Mouse (Mus musculus): ENCODE measurements around the gene Gm45062. TPM values are rescaled to one million over a fixed set of nuclear protein-coding genes. Genes with fewer than 3 reads are reported as not detected.

The Gm45062 gene
- total RNA-seq, 4 experiments from 2014 or later = 0.07 to 1.5 (median 1.1) TPM; not detected in 1

DNA sequence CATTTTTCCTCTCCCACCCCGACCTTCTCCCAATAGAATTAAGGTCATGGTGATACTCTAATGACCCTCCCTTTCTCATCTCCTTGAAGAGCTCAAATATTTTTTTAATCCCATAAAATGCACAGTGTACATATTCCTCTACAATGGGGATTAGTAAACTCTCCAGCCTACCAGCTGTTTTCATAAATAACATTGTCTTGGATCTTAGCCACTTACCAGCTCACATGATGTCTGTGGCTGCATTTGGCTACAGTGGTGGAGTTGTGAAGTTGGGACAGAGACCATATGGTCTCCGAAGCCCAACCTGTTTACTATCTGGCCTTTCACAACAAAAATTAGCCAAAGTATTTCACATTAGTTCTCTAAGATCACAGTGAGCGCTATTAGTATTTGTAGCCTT, 111.4 kb downstream of the Gm45062 start:
- DNase-seq = no peak

GRCm38 (mm10) chr6:8373051-8373450, 113.8 kb downstream of the Gm45062 start:
- DNase-seq = no peak

DNA sequence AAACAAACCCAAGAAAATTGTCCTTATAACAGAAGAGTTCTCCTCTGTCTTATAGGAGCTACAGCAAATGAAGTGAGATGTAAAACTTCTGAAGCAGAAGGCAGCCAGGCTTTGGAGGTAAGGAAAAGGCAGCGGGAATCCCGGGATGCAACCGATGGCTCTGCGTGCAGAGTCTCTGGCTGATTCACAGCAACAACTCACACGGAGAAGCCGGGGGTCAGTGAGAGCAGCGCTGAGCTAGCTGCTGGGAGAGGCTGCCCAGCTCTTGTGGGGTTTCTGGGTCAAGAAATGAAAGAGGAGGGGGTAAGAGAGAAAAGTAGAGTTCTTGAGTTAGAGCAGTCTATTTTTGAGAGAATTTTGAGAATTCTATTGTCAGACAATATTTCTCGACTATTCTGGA, 114.6 kb downstream of the Gm45062 start:
- DNase-seq = no peak

DNA sequence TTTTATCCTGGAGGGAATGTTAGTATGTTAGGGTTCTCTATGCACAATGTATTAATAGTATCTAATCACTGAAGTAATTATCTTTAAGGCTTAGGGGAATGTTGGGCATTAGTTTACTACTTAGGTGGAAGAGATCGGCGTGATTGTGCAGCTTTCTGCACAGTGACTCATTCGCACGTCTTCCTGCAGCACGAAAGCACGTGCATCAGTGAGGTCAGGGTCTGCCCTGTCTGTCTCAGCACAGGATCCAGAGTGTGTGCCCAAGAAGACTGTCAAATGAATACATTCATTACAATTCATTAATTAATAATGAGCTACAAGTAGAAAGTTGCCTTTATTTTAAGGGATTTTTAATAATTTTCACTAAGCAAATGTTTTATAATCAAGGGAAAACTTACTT, 115.0 kb downstream of the Gm45062 start:
- DNase-seq = no peak

DNA sequence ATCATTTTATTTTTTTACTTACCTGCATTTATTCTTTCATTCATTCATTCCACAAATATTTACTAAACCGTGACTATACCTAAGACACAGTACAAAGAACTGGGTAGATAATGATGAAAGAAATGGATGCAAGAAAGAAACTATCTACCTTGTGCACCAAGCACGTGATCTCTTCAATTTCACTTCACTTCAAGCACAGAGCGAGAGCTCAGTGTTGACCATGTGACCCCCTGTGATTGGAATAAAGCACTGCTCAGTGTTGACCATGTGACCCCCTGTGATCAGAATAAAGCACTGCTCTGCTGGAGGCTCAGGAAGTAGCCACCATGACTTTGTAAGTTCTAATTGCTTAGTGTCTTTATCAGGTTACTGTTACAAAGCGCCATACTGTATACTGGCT, 115.5 kb downstream of the Gm45062 start:
- no peak for DNase-seq

- DNase-seq = no peak
Observed at GRCm38 (mm10) chr6:8376351-8376750, 117.1 kb downstream of the Gm45062 start.

DNA sequence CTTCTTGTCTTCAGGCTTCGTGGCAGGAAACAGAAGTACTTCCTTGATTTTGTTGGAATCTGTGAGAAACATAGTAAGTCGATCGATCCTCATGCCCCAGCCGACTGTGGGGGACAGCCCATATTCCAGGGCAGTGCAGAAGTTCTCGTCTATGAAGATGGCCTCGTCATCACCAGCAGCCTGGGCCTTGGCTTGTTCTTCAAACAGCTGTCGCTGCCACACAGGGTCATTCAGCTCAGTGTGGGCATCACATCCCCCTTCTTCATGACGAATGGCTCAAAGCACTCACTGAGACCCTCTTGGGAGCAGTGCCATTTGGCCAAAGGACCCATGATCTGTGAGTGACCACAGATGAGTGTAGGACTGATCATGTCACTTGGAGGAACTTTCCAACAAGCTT, 118.4 kb downstream of the Gm45062 start:
- DNase-seq = no peak

DNA sequence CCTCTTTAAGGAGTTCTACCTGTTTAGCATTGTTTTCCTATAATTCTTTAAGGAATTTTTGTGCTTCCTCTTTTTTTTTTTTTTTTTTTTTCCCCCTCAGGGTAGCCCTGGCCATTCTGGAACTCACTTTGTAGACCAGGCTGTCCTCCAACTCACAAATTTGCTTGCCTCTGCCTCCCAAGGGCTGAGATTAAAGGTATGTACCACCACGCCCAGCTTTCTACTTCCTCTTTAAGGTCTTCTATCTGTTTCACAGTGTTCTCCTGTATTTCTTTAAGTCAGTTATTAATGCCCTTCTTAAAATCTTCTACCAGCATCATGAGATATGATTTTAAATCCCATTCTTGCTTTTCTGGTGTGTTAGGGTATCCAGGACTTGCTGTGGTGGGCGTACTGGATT, 130.1 kb downstream of the Gm45062 start:
- no peak for DNase-seq

GRCm38 (mm10) chr6:8390296-8390695, 131.0 kb downstream of the Gm45062 start:
- DNase-seq = no peak

- DNase-seq = no peak
Observed at GRCm38 (mm10) chr6:8390935-8391334, 131.7 kb downstream of the Gm45062 start.

GRCm38 (mm10) chr6:8393029-8393428, 133.8 kb downstream of the Gm45062 start:
- DNase-seq = no peak

DNA sequence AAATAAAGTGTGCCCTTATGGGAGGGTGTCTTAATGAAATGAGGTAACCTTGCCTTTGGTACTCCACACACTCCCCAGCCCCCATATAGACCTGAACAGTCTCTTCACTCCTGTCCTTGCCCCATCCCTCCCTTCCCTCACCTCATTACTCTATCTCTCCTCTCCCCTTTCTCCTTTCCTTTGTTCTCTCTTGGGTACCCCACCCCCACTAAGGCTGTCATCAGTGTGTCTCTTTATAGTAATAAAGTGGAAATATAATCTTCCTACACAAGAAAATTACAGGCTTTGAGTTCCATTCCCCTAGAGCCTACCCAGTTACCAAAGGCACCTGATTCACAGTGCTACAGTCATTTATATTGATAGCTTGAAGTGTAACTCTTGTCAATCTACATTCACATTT, 134.8 kb downstream of the Gm45062 start:
- DNase-seq = no peak

DNA sequence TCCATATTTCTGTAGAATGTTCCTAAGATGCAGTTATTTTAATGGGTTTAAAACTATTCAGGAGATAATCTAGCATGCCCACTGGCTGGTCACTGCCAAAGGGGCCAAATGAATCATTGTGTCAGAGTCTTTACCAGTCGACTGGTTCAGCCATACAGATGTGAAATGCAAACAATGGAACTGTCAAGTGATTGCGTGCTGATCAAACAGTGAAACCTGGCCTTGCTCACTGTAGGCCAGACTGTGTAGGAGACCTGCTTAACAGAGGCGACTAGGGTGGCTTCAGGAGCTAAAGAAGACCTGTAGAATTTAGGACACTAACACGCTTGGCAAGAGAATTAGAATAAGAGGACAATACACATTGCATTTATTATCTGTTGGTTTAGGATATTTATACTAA, 135.8 kb downstream of the Gm45062 start:
- DNase-seq = no peak

DNA sequence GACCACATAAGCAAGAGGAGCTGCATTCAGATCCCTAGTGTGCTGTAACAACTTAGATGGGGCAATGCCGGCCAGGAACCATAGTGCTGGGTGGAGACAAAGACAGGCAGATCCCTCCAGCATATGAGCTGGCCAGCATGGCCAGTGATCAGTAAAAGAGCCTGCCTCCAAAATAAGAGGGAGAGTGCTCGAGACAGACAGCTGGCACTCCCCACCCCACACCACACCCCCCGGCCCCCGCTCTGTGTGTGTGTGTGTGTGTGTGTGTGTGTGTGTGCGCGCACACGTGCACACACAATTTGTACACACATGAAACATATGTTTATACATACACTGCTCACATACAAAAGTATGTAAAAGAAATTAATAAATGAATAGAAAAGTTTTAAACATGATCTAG, 138.0 kb downstream of the Gm45062 start:
- no peak for DNase-seq

GRCm38 (mm10) chr6:8399710-8400109, 140.5 kb downstream of the Gm45062 start:
- DNase-seq = no peak

DNA sequence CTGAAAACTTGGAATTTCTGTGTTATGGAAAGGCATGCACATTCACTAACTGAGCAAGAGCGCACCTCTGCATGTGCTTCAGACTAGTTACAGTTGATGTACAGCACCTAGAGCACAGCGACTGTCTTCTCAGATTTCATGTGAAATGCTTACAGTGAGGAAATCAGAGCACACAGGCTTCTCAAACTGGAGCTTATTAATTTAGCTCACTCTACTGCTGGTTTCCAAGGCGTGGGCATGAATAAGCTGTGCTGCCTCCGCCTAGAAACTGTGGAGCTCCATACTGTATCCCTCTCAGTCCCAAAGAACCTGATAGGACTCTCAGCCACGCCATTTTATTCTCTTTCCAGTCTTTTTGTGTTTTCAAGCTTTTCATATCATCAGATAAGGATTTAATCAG, 143.9 kb downstream of the Gm45062 start:
- DNase-seq = no peak

DNA sequence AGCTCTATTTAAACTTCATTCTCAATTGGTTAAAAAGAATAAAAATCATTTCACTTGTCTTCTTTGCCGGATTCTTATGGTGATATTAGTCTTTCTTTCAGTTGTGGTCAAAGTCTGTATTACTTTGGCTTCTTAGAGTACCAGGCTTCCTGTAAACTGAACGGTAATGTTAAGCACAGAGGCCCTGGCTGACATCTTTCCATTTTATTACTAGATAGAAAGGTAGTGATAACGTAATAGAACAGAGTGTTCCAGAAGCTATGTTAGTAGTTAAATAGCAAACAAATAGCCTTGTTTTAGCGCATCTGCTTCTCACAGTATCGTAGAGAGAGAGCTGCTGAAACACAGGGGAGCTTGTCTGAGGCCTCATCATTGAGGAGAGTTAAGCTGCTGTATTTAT, 146.6 kb downstream of the Gm45062 start:
- no peak for DNase-seq

GRCm38 (mm10) chr6:8408332-8408731, 149.1 kb downstream of the Gm45062 start:
- no peak for DNase-seq

DNA sequence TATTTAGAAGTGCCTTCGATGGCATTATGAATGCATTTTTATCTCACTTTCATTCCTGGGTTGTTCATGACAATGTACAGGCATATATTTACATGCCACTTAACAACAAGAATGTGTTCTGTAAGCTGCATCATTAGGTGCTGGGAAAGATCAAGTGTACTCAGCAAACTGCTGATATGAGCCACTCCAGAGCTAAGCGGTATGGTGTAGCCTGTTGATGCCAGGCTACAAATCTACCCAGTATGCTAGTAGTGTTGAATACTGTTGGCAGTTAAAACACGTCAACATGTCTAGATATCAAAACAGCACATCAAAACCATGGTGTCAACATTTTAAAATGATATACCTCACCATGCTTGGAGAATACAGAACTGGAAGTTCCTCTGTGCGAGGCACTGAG, 150.6 kb downstream of the Gm45062 start:
- DNase-seq = no peak

- DNase-seq = no peak
Observed at GRCm38 (mm10) chr6:8412845-8413598, 153.8 kb downstream of the Gm45062 start.

GRCm38 (mm10) chr6:8414020-8414419, 154.8 kb downstream of the Gm45062 start:
- no peak for DNase-seq

- DNase-seq = no peak
Observed at GRCm38 (mm10) chr6:8415823-8416222, 156.6 kb downstream of the Gm45062 start.

DNA sequence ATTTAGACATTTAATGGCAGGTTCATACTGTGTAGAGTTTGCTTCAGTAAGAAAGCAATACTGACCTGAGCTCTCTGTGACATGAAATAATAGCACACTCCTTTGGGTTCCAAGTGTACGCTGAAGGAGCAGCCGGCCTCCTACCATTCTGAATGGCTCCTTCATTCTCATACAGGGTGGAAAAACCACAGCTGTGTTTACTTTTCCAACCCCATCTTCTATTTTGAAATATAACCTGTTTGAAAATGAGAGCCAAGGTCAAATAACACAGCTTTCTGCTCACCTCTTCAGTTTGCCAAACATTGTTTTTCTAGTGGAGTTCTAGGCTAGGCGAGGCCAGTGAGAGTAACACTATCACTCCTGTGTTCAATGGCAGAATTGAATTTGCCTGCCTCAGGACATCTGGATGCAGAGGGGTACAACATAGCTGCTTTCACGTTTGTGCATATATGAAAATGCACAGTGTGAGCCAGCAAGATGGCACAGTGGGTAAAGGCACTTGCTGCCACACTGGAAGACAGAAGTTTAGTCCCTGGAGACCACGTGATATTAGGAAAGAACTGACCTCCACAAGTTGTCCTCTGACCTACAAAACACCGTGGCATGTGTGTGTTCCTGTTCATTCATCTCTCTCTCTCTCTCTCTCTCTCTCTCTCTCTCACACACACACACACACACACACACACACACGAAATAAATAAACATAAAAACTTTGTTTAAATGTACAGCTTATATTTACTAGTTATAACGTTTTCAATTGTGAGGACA, 157.7 kb downstream of the Gm45062 start:
- no peak for DNase-seq

Measured in adrenal gland, adult 8-10 months (tissue).